Mouse (Mus musculus) layer of hippocampus, postnatal 10 days (tissue): ENCODE data around the gene Pitpnc1. TPM values are rescaled to one million over a fixed set of nuclear protein-coding genes. Genes with fewer than 3 reads are reported as not detected.

Experiments
- DNase-seq, 2 experiments: peaks; one replicate each; pipeline ENCODE4 v3.0.0; 2021; ENCODE audit warnings: low spot score in 2 of 2
- total RNA-seq, 2 experiments: library from RNA; stranded (reverse); gene quantifications; 2 replicates each; pipeline ENCODE4 v1.2.3; 2021

The Pitpnc1 gene
- total RNA-seq, 2 experiments from 2014 or later: 60.3 to 65.2 TPM

DNA sequence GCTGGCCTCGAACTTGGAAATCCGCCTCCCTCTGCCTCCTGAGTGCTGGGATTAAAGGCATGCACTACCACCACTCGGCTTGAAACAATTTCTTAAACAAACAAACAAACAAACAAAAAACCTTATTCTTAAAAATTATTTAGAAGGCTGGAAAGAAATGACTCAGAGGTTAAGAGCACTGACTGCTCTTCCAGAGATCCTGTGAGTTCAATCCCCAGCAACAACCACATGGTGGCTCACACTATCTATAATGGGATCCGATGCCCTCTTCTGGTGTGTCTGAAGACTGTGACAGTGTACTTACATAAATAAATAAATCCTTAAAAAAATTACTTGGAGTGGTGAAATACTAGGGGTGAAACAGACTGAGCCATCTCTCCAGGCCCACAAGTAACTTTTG lies 309.3 kb downstream of the Pitpnc1 start:
- DNase-seq: no peak

DNA sequence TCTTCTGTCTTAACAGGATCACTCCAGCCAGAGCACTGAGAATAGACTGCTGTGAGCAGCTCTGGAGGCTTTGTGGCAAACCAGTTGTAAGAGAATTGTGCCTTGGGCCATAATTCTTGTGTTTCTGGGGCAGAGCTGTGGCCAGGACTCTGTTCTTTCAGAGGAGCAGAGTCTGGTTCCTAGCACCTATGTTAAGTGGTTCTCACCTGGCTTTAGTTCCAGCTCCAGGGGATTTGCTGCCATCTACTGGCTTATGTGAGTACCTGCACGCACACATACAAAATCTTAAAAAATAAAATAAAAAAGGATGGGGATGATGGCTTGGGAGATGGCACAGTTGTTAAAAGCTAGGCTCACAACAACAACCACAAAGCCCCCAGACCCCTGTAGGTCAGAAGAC lies 311.5 kb downstream of the Pitpnc1 start:
- no peak for DNase-seq

Other genes with a start within 250 kb of the Pitpnc1 start
- gene Psmd12, start 8.8 kb upstream of the Pitpnc1 start, total RNA-seq: 10 to 100 TPM; 78.5 to 86.2 TPM
- 10 to 100 TPM; 34.1 to 37.9 TPM for gene Helz, start 77.2 kb upstream of the Pitpnc1 start, total RNA-seq
- under 1 TPM in 1 of 2 experiments, not detected in 1; 0.27 TPM for gene Cacng1, start 245.8 kb upstream of the Pitpnc1 start, total RNA-seq